Mouse (Mus musculus): ENCODE measurements at regions not wholly inside any gene's neighbourhood (a gene's known extent, or its start where the extent isn't known, plus 50 kb on each side); places are given as distances from the start of the nearest gene placed in this dataset.
"Not testable (repeated sequence)": the region's sequence is repeated elsewhere in the genome, so short reads cannot be mapped to it uniquely, and the experiment has no call there.

GRCm38 (mm10) chr13:5570386-5570785 lies 290.9 kb upstream of the Klf6 start:
- Histone ChIP-seq H3K79me2 (ENCODE audit: control insufficient read depth, insufficient read depth, low read length, poor library complexity) (no peaks in the 10 kb centered on the region), H3K27ac (ENCODE audit: control insufficient read depth, low read depth, low read length) (no peak overlapping the region), H3K4me1 (ENCODE audit: control insufficient read depth in 1 of 2, insufficient read depth in 2 of 2, low read length in 2 of 2) (no peaks in the 10 kb centered on the region), H3K9me3 (replicated peaks; ENCODE audit: insufficient read depth, low read length) (no peaks in the 10 kb centered on the region), H3K4me3 (ENCODE audit: control insufficient read depth in 1 of 2, insufficient read depth in 1 of 2, low read depth in 2 of 2, low read length in 2 of 2) (no peak overlapping the region), H3K27me3 (ENCODE audit: control insufficient read depth in 1 of 2, insufficient read depth in 2 of 2, low read length in 2 of 2) (no peaks in the 10 kb centered on the region), H3K36me3 (ENCODE audit: control insufficient read depth in 1 of 2, insufficient read depth in 2 of 2, low read length in 2 of 2) (no peaks in the 10 kb centered on the region), H3K9ac (ENCODE audit: control insufficient read depth, low read depth, low read length, poor library complexity, severe bottlenecking) (no peak overlapping the region)
- DNase-seq (ENCODE audit: low read depth, low spot score), result no peak
- TF ChIP-seq RCOR1 (IDR thresholded peaks at IDR 0.05; ENCODE audit: low read depth, low read length) (no peak), KAT2A (conservative IDR thresholded peaks at IDR 0.05; ENCODE audit: low read depth, low read length) (no peak), CHD1 (IDR thresholded peaks at IDR 0.05; ENCODE audit: low read depth, low read length) (no peak), E2F4 (IDR thresholded peaks at IDR 0.05; ENCODE audit: borderline replicate concordance, low read depth, low read length) (no peak), UBTF (IDR thresholded peaks at IDR 0.05; ENCODE audit: borderline replicate concordance, insufficient read depth, low read depth, low read length) (no peak), SMC3 (IDR thresholded peaks at IDR 0.05; ENCODE audit: low read depth, low read length) (no peak), POLR2A (IDR thresholded peaks at IDR 0.05; ENCODE audit: control insufficient read depth in 1 of 2, insufficient read depth in 1 of 2, low read depth in 1 of 2, low read length in 2 of 2, poor library complexity in 1 of 2) (no peak), EP300 (IDR thresholded peaks at IDR 0.05; ENCODE audit: low read depth in 1 of 2, low read length in 2 of 2) (no peak), USF2 (IDR thresholded peaks at IDR 0.05; ENCODE audit: borderline replicate concordance in 1 of 2, insufficient read depth in 1 of 2, low read depth in 1 of 2, low read length in 2 of 2) (no peak), JUND (IDR thresholded peaks at IDR 0.05; ENCODE audit: low read depth, low read length) (no peak)

GRCm38 (mm10) chr13:5576568-5576967 lies 284.7 kb upstream of the Klf6 start:
- TF ChIP-seq ETS1 (IDR thresholded peaks at IDR 0.05; ENCODE audit: low read depth, low read length) (no peak), USF1 (IDR thresholded peaks at IDR 0.05; ENCODE audit: low read depth, low read length) (no peak), ZMIZ1 (IDR thresholded peaks at IDR 0.05; ENCODE audit: low read depth, low read length) (no peak), GATA1 (IDR thresholded peaks at IDR 0.05; ENCODE audit: low read depth, low read length) (no peak), ZKSCAN1 (IDR thresholded peaks at IDR 0.05; ENCODE audit: low read depth, low read length) (no peak), MYB (IDR thresholded peaks at IDR 0.05; ENCODE audit: low read depth, low read length) (no peak), RAD21 (IDR thresholded peaks at IDR 0.05; ENCODE audit: low read depth, low read length) (no peak), NRF1 (IDR thresholded peaks at IDR 0.05; ENCODE audit: insufficient read depth, low read depth, low read length, poor library complexity, severe bottlenecking) (no peak), MXI1 (IDR thresholded peaks at IDR 0.05; ENCODE audit: low read depth, low read length) (no peak), SMC3 (IDR thresholded peaks at IDR 0.05; ENCODE audit: low read depth, low read length) (no peak), KAT2A (conservative IDR thresholded peaks at IDR 0.05; ENCODE audit: low read depth, low read length) (no peak), SIN3A (IDR thresholded peaks at IDR 0.05; ENCODE audit: low read length) (no peak), POLR2A (IDR thresholded peaks at IDR 0.05; ENCODE audit: control insufficient read depth in 1 of 2, insufficient read depth in 1 of 2, low read depth in 1 of 2, low read length in 2 of 2, poor library complexity in 1 of 2) (no peak), MYC (IDR thresholded peaks at IDR 0.05; ENCODE audit: low read depth, low read length) (no peak), TAL1 (IDR thresholded peaks at IDR 0.05; ENCODE audit: low read length) (no peak), CHD2 (IDR thresholded peaks at IDR 0.05; ENCODE audit: low read length) (no peak), ZC3H11A (IDR thresholded peaks at IDR 0.05; ENCODE audit: low read depth, low read length) (no peak), MAFK (IDR thresholded peaks at IDR 0.05; ENCODE audit: borderline replicate concordance, low read depth, low read length) (no peak), EP300 (IDR thresholded peaks at IDR 0.05; ENCODE audit: low read depth in 1 of 2, low read length in 2 of 2) (no peak), RCOR1 (IDR thresholded peaks at IDR 0.05; ENCODE audit: low read depth, low read length) (no peak)
- Histone ChIP-seq H3K27ac (ENCODE audit: control insufficient read depth, low read depth, low read length) (no peak overlapping the region), H3K27me3 (ENCODE audit: control insufficient read depth in 1 of 2, insufficient read depth in 2 of 2, low read length in 2 of 2) (no peaks in the 10 kb centered on the region), H3K4me1 (ENCODE audit: control insufficient read depth in 1 of 2, insufficient read depth in 2 of 2, low read length in 2 of 2) (no peaks in the 10 kb centered on the region), H3K79me2 (ENCODE audit: control insufficient read depth, insufficient read depth, low read length, poor library complexity) (no peaks in the 10 kb centered on the region), H3K4me3 (ENCODE audit: control insufficient read depth in 1 of 2, insufficient read depth in 1 of 2, low read depth in 2 of 2, low read length in 2 of 2) (no peak overlapping the region), H3K9me3 (replicated peaks; ENCODE audit: insufficient read depth, low read length) (no peaks in the 10 kb centered on the region), H3K36me3 (ENCODE audit: control insufficient read depth in 1 of 2, insufficient read depth in 2 of 2, low read length in 2 of 2) (no peaks in the 10 kb centered on the region), H3K9ac (ENCODE audit: control insufficient read depth, low read depth, low read length, poor library complexity, severe bottlenecking) (no peak overlapping the region)
- no peak for DNase-seq (ENCODE audit: low read depth, low spot score)

GRCm38 (mm10) chr13:5583681-5584080 lies 277.6 kb upstream of the Klf6 start:
- not testable (repeated sequence) for H3K27ac ChIP-seq (ENCODE audit: control insufficient read depth, low read depth, low read length); H3K4me1 ChIP-seq (ENCODE audit: control insufficient read depth in 1 of 2, insufficient read depth in 2 of 2, low read length in 2 of 2); H3K36me3 ChIP-seq (ENCODE audit: control insufficient read depth in 1 of 2, insufficient read depth in 2 of 2, low read length in 2 of 2); H3K9me3 ChIP-seq (replicated peaks; ENCODE audit: insufficient read depth, low read length); DNase-seq (ENCODE audit: low read depth, low spot score); H3K79me2 ChIP-seq (ENCODE audit: control insufficient read depth, insufficient read depth, low read length, poor library complexity); H3K4me3 ChIP-seq (ENCODE audit: control insufficient read depth in 1 of 2, insufficient read depth in 1 of 2, low read depth in 2 of 2, low read length in 2 of 2); H3K27me3 ChIP-seq (ENCODE audit: control insufficient read depth in 1 of 2, insufficient read depth in 2 of 2, low read length in 2 of 2); H3K9ac ChIP-seq (ENCODE audit: control insufficient read depth, low read depth, low read length, poor library complexity, severe bottlenecking)

Data from MEL (cell line).